Mouse (Mus musculus): Measurements from ENCODE around the gene Zfp78. TPM values are rescaled to one million over a fixed set of nuclear protein-coding genes. Genes with fewer than 3 reads are reported as not detected.
"Not testable (repeated sequence)": the region's sequence is repeated elsewhere in the genome, so short reads cannot be mapped to it uniquely, and the experiment has no call there.

Gene Zfp78
- 1.1 and 1.6 TPM in 2 replicates for polyA plus RNA-seq (2015; fragmentation: Nextera tagmentation; extraction: Ambion mirVana)

DNA sequence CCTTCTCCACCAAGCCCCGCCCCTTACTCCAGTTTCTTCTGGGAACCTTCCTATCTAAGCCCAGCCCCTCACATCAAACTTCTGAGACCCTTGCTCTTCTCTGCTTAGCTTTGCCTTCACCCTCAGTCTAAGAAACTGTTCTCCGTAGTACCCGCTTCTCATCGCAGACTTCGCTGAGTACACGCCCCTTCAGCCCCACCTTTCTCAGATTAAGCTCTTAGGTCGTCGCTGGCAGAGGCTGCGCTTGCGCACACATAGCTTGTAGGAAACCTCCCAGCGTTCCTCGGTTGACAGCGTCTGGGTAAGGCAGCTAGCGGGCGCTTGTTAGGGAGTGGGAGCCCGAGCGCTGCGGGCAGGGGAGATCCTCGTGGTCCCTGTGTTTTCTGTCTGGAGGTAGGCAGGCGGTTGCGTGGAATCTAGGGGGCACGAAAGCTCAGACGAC is at the start of gene Zfp78:
Zfp78 (plus strand) TSS at position 234 of the 442 bp plus-strand sequence.
- peak; percentile 94 for DNase-seq (ENCODE audit: low spot score)

GRCm38 (mm10) chr7:6330458-6331232 is 32.4 kb upstream of the Zfp78 start:
- no peak for DNase-seq (ENCODE audit: low spot score)

DNA sequence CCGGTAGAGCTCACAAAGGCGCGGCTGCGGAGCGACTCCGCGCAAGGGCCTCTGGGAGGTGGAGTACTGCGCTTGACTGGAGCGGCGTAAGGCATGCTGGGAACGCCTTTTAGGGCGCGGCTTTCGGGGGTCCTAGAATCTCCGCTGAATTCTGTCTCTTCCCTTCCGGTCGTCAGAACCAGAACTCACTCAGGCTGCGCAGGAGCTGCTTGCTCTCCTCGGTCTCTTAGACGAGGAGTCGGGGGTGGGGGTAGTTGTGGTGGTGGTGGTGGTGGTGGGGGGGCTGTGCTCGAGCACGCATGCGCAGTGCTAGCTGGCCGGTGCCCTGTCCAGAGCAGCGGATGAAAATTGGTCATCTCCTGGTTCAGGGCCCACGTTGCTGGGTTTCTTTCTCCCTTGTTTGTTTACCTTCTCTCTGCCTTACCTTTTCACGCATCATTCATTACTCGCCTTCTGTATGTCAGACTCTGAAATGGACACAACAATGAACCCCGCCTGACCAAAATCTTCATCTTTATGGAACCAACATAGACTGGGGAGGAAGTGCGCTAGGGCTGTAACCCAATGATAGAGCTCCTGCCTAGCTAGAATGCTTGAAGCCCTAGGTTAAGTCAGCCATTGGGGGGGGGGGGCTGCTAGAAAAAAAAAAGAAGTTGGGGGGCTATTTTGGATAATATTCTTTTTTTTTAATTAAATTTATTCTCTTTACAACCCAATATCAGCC is 31.7 kb upstream of the Zfp78 start, which contains the start of gene Zfp583:
Zfp583 (minus strand) TSS at position 53 of the 724 bp plus-strand sequence.
- DNase-seq (ENCODE audit: low spot score) = peak; percentile 90

- no peak for DNase-seq (ENCODE audit: low spot score)
Observed at GRCm38 (mm10) chr7:6339865-6340264, 23.2 kb upstream of the Zfp78 start.

DNA sequence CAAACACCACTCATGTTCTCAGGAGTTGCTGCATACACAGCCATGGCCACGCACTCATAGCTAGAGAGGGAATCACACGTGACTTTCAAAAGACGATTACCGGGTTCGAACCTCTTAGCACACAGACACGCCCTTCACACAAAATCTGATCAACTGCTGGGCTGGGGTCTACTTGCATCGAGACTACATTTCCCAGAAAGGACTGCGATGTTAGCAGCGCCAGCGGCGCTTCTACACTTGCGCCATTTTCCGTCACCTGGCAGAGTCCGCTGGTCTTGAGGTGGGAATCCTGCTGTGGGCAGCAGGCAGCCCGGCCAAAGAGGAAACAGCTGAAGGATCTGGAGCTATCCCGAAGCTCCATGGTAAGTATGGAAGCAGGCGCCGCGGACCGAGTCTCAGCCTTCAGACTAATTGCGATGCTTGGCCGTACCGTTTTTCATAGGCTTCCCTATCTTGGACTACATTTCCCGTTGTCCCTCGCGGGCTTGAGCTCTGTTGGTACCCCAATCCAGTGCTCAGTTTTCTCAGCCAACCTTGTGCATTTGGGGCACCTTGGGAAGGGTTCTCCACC is 19.5 kb upstream of the Zfp78 start, which contains the start of gene Gm3854:
Gm3854 (plus strand) TSS at position 259 of the 571 bp plus-strand sequence.
- peak; percentile 68 for DNase-seq (ENCODE audit: low spot score)

GRCm38 (mm10) chr7:6344124-6344523 is 19.0 kb upstream of the Zfp78 start:
- no peak for DNase-seq (ENCODE audit: low spot score)

DNA sequence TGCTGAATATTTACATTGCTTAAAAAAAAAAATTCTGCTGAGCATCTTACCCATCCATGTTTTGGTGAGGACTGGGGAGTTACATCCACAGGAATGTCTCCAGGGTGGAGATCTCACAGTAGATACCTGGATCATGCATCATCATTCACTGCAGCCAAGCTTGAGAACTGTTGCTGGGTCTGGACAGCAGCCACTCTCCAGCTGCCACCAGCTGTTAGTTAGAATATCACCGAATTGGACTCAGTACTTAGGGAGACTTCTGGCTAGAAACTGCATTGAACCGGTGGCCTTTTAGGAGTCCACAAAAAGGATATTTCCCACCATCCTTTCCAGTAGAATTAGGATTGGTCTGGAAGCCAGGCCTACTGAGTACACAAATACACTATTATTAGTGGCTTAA is 5.0 kb upstream of the Zfp78 start:
- DNase-seq (ENCODE audit: low spot score) = no peak

- peak; percentile 84 for DNase-seq (ENCODE audit: low spot score)
Observed at GRCm38 (mm10) chr7:6358937-6359590, 4.0 kb upstream of the Zfp78 start.

DNA sequence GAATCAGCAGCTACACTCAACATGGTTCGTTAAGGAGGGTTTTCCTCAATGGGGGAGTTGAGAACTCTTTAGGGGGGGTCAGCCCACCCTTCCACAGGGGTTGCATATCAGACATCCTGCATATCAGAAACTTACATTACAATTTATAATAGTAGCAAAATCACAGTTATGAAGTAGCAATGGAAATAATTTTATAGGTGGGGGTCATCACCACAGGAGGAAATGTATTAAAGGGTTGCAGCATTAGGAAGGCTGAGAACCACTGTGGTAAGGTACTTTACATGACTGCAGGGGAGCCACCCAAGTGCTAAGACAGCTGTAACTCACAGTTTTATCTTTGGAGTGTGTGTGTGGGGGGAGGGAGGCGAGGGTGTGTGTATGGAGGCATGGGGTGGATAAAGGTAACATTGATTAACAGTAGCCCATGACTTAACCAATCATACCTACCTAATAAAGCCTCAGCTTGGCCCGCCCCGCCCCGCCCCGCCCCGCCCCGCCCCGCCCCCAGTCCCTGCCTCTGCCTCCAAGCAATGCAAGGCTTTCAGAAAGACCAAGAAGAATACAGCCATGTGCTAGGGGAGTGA is 2.5 kb upstream of the Zfp78 start:
- no peak for DNase-seq (ENCODE audit: low spot score)

DNA sequence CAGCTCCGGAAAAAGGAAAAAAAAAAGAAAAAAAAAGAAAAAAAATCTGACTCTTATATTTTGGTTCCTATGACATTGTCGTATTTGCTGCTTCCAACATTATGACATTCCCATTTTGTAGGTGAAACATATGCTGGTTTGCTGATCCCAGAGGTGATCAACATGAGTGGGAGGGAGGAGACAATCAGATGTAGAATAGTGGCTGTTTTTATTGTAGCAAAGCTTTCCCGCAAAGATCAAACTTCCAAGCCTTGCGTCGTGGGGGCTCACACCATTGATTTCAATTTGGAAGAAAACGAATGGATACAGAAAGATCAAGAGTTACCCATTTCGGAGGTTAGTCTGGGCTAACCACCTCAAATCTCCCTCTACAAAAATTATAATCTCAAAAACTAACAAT is 1.3 kb upstream of the Zfp78 start:
- no peak for DNase-seq (ENCODE audit: low spot score)

- DNase-seq (ENCODE audit: low spot score) = peak; percentile 97
Observed at GRCm38 (mm10) chr7:6362268-6363046, 623 bp upstream of the Zfp78 start.

- DNase-seq (ENCODE audit: low spot score) = no peak
Observed at GRCm38 (mm10) chr7:6364761-6365160, 1.7 kb downstream of the Zfp78 start.

DNA sequence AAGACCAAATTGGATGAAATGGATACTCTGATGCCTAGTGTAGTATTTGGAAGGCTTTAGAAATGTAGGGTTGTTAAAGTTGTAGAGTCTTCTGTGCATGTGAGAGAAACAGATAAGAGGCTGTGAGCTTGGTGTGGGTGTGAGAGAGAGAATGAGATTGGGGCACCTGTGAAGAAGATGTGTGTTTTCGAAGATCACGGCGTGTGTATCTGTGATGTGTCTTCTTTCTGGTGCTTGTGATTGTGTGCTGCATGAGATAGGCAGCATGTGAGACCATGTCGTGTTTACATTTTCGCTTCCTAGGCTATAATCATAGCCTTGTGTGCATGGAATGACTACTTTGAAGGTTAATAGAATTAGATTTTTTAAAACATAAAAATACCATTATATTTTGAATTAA is 4.1 kb downstream of the Zfp78 start:
- no peak for DNase-seq (ENCODE audit: low spot score)

DNA sequence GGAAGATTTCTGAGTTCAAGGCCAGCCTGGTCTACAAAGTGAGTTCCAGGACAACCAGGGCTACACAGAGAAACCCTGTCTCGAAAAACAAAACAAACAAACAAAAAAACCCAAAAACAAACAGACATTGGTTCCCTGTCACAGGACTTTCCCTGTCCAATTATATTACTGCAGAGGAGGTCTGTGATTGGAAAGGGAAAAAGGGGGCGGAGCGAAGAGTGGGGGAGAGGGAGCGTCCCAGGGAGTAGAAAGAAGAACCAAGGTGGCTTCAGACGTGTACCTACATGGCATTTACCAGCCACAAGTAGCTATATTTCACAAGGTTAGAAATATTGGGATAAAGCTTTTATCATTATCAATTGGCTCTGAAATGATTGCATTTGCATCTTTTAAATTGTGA is 5.1 kb downstream of the Zfp78 start:
- DNase-seq (ENCODE audit: low spot score) = not testable (repeated sequence)

GRCm38 (mm10) chr7:6369460-6369859 is 6.4 kb downstream of the Zfp78 start:
- no peak for DNase-seq (ENCODE audit: low spot score)

- no peak for DNase-seq (ENCODE audit: low spot score)
Observed at GRCm38 (mm10) chr7:6372993-6373392, 9.9 kb downstream of the Zfp78 start.

DNA sequence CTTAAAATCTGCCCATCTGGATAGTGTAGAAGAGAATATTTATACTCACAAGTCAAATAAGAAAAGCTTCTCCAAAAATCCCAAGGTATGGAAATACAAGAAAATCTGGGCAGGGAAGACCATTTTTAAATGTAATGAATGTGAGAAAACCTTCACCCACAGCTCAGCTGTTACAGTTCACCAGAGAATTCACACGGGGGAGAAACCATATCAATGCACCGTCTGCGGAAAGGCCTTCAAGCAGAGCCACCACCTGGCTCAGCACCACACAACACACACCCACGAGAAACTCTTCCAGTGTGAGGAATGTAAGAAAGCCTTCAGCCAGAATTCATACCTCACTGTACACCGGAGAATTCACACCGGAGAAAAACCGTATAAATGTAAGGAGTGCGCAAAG is 15.4 kb downstream of the Zfp78 start:
- no peak for DNase-seq (ENCODE audit: low spot score)

GRCm38 (mm10) chr7:6381431-6381830 is 18.4 kb downstream of the Zfp78 start:
- DNase-seq (ENCODE audit: low spot score) = no peak

DNA sequence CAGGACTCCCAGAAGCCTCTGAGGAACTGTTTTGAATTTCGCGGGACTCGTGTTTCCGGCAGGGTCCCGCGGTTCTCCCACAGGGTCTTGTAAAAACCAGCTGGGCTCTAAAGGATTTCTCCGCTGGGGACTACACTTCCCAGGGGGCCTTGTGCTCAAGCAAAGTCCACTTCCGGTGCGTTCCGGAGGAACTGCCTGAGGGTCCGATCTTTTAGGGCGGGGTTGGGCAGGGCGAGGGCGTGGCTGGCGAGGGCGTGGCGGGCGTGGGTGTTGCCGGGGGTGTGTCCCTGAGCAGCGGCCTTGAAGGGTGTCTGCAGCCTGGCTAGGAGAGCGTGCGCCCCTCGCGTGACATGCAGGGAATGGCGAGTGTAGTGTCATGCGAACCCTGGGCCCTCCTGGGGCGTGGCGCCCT is 20.0 kb downstream of the Zfp78 start, which contains the start of gene Zfp28:
Zfp28 (plus strand) TSS at position 252 of the 412 bp plus-strand sequence.
- peak; percentile 96 for DNase-seq (ENCODE audit: low spot score)

GRCm38 (mm10) chr7:6384011-6384410 is 20.9 kb downstream of the Zfp78 start:
- no peak for DNase-seq (ENCODE audit: low spot score)
